Mouse (Mus musculus) C2C12 (cell line): ENCODE measurements around the gene Psmd13. TPM values are rescaled to one million over a fixed set of nuclear protein-coding genes. Genes with fewer than 3 reads are reported as not detected.
A peak's percentile ranks its signal among the peaks of the same experiment; 100 is the strongest.
"Not testable (repeated sequence)": the region's sequence is repeated elsewhere in the genome, so short reads cannot be mapped to it uniquely, and the experiment has no call there.

ENCODE experiments used
- H3K27me3 ChIP-seq: one replicate; pipeline ENCODE4 v1.6.1; 2011; ENCODE audit not compliant: control insufficient read depth, insufficient read depth, insufficient read length
- H3K36me3 ChIP-seq: one replicate; pipeline ENCODE4 v1.6.1; 2011; ENCODE audit not compliant: control insufficient read depth, insufficient read depth
- H3K4me3 ChIP-seq: one replicate; pipeline ENCODE4 v1.5.1; 2011; ENCODE audit warnings: mild to moderate bottlenecking, control low read depth; ENCODE audit not compliant: poor library complexity, insufficient read depth, severe bottlenecking
- H3K79me2 ChIP-seq: one replicate; pipeline ENCODE4 v1.6.1; 2011; ENCODE audit not compliant: control insufficient read depth, insufficient read depth
- H3K79me3 ChIP-seq: one replicate; pipeline ENCODE4 v1.6.1; 2011; ENCODE audit warnings: low read depth, control low read depth
- H3ac ChIP-seq: one replicate; pipeline ENCODE3; 2011; ENCODE audit warnings: low read depth; ENCODE audit not compliant: control insufficient read depth, insufficient read length
- CEBPB ChIP-seq: IDR thresholded peaks from one replicate; pipeline ENCODE4 v1.6.1; 2011; ENCODE audit warnings: low read depth, mild to moderate bottlenecking, control low read depth, moderate library complexity
- CTCF ChIP-seq: IDR thresholded peaks from one replicate; pipeline ENCODE4 v1.5.1; 2011; ENCODE audit not compliant: control insufficient read depth, insufficient read depth, insufficient read length
- FOSL1 ChIP-seq: IDR thresholded peaks from one replicate; pipeline ENCODE4 v1.8.0; 2011; ENCODE audit warnings: mild to moderate bottlenecking, low read length; ENCODE audit not compliant: poor library complexity, insufficient read depth, severe bottlenecking
- MAX ChIP-seq: IDR thresholded peaks from one replicate; pipeline ENCODE4 v1.6.1; 2011; ENCODE audit warnings: mild to moderate bottlenecking, control low read depth
- MYOD1 ChIP-seq: IDR thresholded peaks from one replicate; pipeline ENCODE4 v1.6.1; 2011; ENCODE audit warnings: low read depth; ENCODE audit not compliant: control insufficient read depth, insufficient read length
- MYOG ChIP-seq: IDR thresholded peaks from one replicate; pipeline ENCODE4 v1.6.1; 2011; ENCODE audit not compliant: control insufficient read depth, insufficient read length; ENCODE audit errors: extremely low read depth
- USF1 ChIP-seq: IDR thresholded peaks from one replicate; pipeline ENCODE4 v1.6.1; 2011; ENCODE audit warnings: low read depth, mild to moderate bottlenecking, control low read depth, moderate library complexity
- polyA plus RNA-seq: library from polyadenylated mRNA; unstranded; fragments of >200 nt; fragmentation: generic; extraction: Trizol; gene quantifications from one replicate; pipeline ENCODE4 v1.2.1, GENCODE M21; 2012; ENCODE audit warnings: missing spikeins

Gene Psmd13
- polyA plus RNA-seq, 1 experiment, result 211 TPM

DNA sequence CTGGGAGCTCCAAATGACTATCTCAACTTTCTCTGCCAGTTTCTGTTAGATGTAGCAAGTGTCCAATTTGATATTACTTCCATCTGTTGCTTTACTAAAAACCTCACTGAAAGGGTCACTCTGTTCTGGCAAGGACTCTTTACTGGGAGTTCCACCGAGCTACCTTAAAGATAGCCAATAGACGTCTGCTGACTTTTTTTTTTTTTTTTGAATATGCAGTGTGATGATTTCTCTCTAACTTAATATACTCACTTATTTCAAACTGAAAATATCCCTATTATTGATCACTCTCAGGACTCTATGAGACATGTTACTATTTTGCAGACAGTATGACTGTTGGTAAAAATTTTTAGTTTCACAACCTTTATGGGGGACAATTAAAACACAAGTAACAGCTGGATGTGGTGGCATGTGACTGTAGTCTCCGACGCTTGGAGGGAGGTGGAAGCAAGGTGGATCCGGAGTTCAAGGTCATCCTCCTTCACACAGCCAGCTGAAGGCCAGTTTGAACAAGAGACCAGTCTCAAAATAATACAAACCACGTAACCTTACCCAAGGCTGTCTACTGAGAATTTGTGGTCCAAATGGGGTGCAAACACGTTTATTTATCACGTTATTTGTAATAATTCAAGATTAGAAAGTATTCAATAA is 778 bp upstream of the Psmd13 start:
- H3K36me3 ChIP-seq, result peaks cover 18% of the 10 kb centered on the region
- peaks cover 20% of the 10 kb centered on the region for H3K79me3 ChIP-seq
- peaks cover 42% of the 10 kb centered on the region for H3K79me2 ChIP-seq
- H3ac ChIP-seq, result no peak overlapping the region
- no peaks in the 10 kb centered on the region for H3K27me3 ChIP-seq
- TF ChIP-seq USF1 (no peak), FOSL1 (no peak), MYOG (no peak), CEBPB (no peak), MYOD1 (no peak), CTCF (no peak)
- peak overlapping the region; percentile 72 for H3K4me3 ChIP-seq

DNA sequence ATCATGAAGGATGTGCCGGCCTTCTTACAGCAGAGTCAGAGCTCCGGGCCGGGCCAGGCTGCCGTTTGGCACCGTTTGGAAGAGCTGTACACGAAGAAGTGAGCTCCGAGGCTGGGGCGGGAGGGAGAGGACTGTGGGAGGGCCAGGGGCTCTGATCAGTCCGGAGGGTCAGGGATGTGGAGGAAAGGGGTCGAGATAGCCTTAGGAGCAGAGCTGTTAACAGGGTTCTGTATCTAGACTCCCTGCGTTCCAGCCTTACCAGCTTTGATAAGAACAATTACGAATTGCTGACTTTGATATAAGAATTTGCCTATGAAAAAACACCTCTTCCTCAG is 668 bp downstream of the Psmd13 start:
- no peak for TF ChIP-seq MYOG
- no peak for TF ChIP-seq FOSL1
- TF ChIP-seq USF1, result no peak
- TF ChIP-seq MYOD1, result no peak
- no peak for TF ChIP-seq CEBPB
- TF ChIP-seq MAX, result no peak
- TF ChIP-seq CTCF, result no peak
- Histone ChIP-seq H3K36me3 (peaks cover 27% of the 10 kb centered on the region), H3K79me2 (peaks cover 42% of the 10 kb centered on the region), H3K79me3 (peaks cover 20% of the 10 kb centered on the region), H3ac (peak overlapping the region; percentile 87), H3K27me3 (no peaks in the 10 kb centered on the region), H3K4me3 (peak overlapping the region; percentile 72)

DNA sequence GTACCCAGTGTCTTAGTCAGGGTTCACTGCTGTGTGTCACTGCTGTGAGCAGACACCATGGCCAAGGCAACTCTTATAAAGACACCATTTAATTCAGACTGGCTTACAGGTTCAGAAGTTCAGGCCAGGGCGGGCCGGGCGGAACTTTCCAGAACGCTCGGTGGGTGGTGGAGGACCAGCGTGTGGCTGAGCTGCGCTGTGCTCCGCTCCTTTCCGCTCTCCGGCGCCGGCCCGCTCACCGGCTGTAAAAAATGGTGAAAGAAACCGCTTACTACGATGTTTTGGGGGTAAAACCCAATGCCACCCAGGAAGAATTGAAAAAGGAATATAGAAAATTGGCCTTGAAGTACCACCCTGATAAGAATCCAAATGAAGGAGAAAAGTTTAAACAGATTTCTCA is 8.9 kb downstream of the Psmd13 start:
- H3K36me3 ChIP-seq, result peaks cover 66% of the 10 kb centered on the region
- not testable (repeated sequence) for H3K79me3 ChIP-seq, H3K4me3 ChIP-seq, H3ac ChIP-seq, H3K27me3 ChIP-seq, H3K79me2 ChIP-seq

DNA sequence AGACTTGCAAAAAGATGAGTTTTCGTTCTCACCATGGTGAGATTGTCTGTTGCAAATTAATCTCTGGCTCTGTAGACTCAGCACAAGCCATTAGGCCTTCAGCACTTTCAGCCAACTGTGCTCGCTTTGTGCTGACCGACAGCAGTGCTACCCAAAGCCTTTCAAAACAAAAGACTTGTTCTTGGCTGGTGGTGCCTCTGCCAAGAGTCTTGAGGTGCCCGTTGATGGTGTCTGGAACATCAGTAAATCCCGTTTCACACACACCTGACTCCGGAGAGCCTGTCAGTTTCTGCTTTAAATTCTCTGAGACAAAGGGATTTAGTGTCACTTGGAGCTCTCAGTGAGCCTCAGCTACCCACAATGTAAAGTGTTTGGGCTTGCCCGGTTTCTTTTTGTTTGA is 12.3 kb downstream of the Psmd13 start:
- Histone ChIP-seq H3K4me3 (no peak overlapping the region), H3K27me3 (no peaks in the 10 kb centered on the region), H3K79me2 (no peaks in the 10 kb centered on the region), H3K36me3 (peaks cover 66% of the 10 kb centered on the region), H3K79me3 (no peaks in the 10 kb centered on the region), H3ac (no peak overlapping the region)
- TF ChIP-seq MYOG (no peak), MYOD1 (no peak), USF1 (no peak), MAX (no peak), CTCF (no peak), CEBPB (no peak), FOSL1 (no peak)

DNA sequence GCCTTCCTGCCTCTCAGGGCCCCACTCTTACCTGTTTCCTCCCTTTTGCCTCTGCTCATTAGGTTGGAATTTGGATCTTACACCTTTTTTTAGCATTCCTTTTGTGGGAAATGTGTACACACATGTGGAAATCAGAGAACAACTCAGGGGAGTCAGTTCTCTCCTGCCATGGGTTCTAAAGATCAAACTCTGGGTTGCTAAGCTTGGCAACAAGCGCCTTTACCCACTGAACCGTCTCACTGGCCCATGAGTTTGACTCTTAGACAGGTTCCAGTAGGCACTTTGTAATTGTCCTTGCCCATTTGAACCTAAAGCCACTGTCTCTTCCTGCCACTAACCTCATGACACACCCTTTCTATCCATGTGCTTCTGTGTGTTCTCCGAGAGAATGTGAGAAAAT is 12.8 kb downstream of the Psmd13 start:
- no peaks in the 10 kb centered on the region for H3K27me3 ChIP-seq
- H3ac ChIP-seq, result no peak overlapping the region
- H3K4me3 ChIP-seq, result no peak overlapping the region
- H3K79me3 ChIP-seq, result no peaks in the 10 kb centered on the region
- H3K79me2 ChIP-seq, result no peaks in the 10 kb centered on the region
- peaks cover 60% of the 10 kb centered on the region for H3K36me3 ChIP-seq
- TF ChIP-seq MAX (no peak), CTCF (no peak), USF1 (no peak), CEBPB (no peak), MYOD1 (no peak), FOSL1 (no peak), MYOG (no peak)

DNA sequence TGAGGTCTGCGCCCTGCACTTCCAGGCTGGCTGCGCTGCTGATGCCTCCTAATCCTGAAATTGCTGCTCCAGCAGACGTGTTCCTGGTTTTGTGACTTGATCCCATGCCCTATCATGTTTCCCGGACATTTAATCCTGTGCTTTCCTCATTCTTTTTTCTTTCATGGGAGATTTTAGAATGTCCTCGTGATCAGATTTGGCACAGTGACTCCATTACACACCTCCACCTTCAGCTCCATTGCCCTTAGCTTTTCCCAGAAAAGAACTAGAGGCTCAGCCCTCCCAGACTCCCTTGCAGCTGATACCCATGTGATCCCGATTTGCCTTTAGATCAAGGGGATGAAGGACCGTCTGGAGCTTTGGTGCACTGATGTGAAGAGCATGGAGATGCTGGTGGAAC is 16.1 kb downstream of the Psmd13 start:
- no peaks in the 10 kb centered on the region for H3K79me3 ChIP-seq
- no peaks in the 10 kb centered on the region for H3K27me3 ChIP-seq
- H3K36me3 ChIP-seq, result peaks cover 46% of the 10 kb centered on the region
- H3ac ChIP-seq, result no peak overlapping the region
- no peak for TF ChIP-seq MAX
- no peak for TF ChIP-seq MYOG
- no peak for TF ChIP-seq MYOD1
- TF ChIP-seq USF1, result no peak
- TF ChIP-seq CTCF, result no peak
- no peak for TF ChIP-seq FOSL1
- TF ChIP-seq CEBPB, result no peak
- no peaks in the 10 kb centered on the region for H3K79me2 ChIP-seq
- no peak overlapping the region for H3K4me3 ChIP-seq
